Mouse (Mus musculus) cerebellum, adult 2 months (tissue): ENCODE measurements at regions not wholly inside any gene's neighbourhood (a gene's known extent, or its start where the extent isn't known, plus 50 kb on each side); places are given as distances from the start of the nearest gene placed in this dataset.

Experiments
- CTCF ChIP-seq: fragments of 200-500 bp; IDR thresholded peaks from 2 replicates; pipeline ENCODE4 v1.5.1; 2011; ENCODE audit warnings: low read depth, mild to moderate bottlenecking, control low read depth, low read length, moderate library complexity, borderline replicate concordance; ENCODE audit not compliant: insufficient read depth
- POLR2A ChIP-seq: fragments of 200-500 bp; IDR thresholded peaks from 2 replicates; pipeline ENCODE4 v1.6.1; 2011; ENCODE audit warnings: low read length, control low read depth, borderline replicate concordance; ENCODE audit not compliant: insufficient read depth

DNA sequence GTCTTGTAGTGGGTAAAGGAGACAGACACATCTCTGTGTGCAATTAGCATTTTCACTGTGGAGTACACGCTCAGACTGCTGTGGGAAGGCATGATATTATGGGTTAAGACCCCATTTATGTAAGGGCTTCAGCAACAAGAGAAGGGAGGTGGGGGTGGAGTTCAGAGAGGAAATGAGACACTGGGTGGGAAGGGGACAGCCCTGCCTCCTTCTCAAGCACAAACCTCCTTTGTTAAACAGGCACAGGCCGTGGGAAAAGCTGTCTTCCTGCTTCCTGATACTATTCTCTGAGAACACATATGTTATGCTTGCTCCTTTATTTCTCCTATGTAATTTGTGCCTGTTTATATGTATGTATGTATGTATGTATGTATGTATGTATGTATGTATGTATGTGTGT lies 237.4 kb upstream of the Cxcr4 start:
- TF ChIP-seq CTCF (no peak), POLR2A (no peak)
